Mouse (Mus musculus): ENCODE measurements around the gene Nop2. TPM values are rescaled to one million over a fixed set of nuclear protein-coding genes. Genes with fewer than 3 reads are reported as not detected.
A peak's percentile ranks its signal among the peaks of the same experiment; 100 is the strongest.

Gene Nop2
- polyA plus RNA-seq, 1 experiment from 2014 or later: 25.0 TPM

DNA sequence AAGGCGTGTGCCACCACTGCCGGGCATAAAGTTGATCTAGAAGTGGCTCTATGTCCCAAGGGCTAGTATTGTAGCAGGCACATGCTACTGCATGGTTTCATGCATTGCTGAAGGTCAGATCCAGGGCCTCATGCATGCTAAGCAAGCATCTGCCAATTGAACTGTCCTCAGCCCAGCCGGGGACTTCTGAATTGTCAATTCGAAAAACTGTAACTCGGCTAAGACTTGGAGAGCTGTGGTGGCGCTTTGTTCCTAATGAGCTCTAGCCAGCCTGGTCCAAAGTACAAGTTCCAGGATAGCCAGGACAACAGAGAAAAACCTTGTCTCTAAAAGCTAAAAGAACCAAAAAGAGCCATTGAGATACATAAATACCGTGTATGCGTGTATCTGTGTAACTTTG is 12.3 kb upstream of the Nop2 start:
- 88% methylated on average over 8 of the region's 8 CpGs for WGBS
- H3K4me2 ChIP-seq (replicated peaks; ENCODE audit: low read depth): no peak overlapping the region
- no peaks in the 10 kb centered on the region for H3K4me1 ChIP-seq (replicated peaks; ENCODE audit: control insufficient read depth, insufficient read depth)
- ATAC-seq (ENCODE audit: low FRiP score, low TSS enrichment) (no peak), DNase-seq (ENCODE audit: low spot score) (no peak)
- H3K9me3 ChIP-seq (ENCODE audit: control insufficient read depth, low read length): no peaks in the 10 kb centered on the region
- H3K9ac ChIP-seq (ENCODE audit: low read length): no peak overlapping the region
- no peak overlapping the region for H3K4me3 ChIP-seq (ENCODE audit: low read depth, low read length)
- no peak overlapping the region for H3K27ac ChIP-seq (replicated peaks)
- TF ChIP-seq EP300 (optimal IDR thresholded peaks at IDR 0.05): no peak
- TF ChIP-seq CTCF (IDR thresholded peaks at IDR 0.05; ENCODE audit: low read depth): no peak
- H3K27me3 ChIP-seq (ENCODE audit: control insufficient read depth, insufficient read depth, low read length): no peaks in the 10 kb centered on the region
- peaks cover 62% of the 10 kb centered on the region for H3K36me3 ChIP-seq (ENCODE audit: control insufficient read depth, insufficient read depth, low read length)

DNA sequence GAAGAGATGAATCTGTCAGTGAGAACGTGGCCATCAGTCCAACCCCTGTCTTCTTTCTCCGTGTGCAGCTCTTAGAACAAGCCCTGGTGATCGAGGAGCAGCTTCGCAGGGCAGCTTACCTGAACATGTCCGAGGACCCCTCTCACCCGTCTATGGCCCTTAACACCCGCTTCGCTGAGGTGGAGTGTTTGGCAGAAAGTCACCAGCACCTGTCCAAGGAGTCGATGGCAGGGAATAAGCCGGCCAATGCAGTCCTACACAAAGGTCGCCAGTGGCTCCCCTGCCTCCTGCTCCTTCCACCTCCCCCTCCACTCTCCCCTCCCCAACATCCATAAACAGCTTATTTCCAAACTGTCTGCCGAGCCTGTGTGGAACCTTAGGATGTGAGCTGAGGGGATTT is 3.0 kb upstream of the Nop2 start:
- ATAC-seq (ENCODE audit: low FRiP score, low TSS enrichment) (no peak), DNase-seq (ENCODE audit: low spot score) (no peak)
- H3K4me1 ChIP-seq (replicated peaks; ENCODE audit: control insufficient read depth, insufficient read depth): no peaks in the 10 kb centered on the region; the same call in 1 of the 2 replicates
- no peak overlapping the region for H3K4me2 ChIP-seq (replicated peaks; ENCODE audit: low read depth)
- WGBS: 87% methylated on average over 12 of the region's 12 CpGs
- peaks cover 20% of the 10 kb centered on the region for H3K36me3 ChIP-seq (ENCODE audit: control insufficient read depth, insufficient read depth, low read length)
- no peak overlapping the region for H3K4me3 ChIP-seq (ENCODE audit: low read depth, low read length)
- no peaks in the 10 kb centered on the region for H3K9me3 ChIP-seq (ENCODE audit: control insufficient read depth, low read length)
- H3K27me3 ChIP-seq (ENCODE audit: control insufficient read depth, insufficient read depth, low read length): no peaks in the 10 kb centered on the region
- no peak overlapping the region for H3K9ac ChIP-seq (ENCODE audit: low read length)
- no peak overlapping the region for H3K27ac ChIP-seq (replicated peaks)
- TF ChIP-seq EP300 (optimal IDR thresholded peaks at IDR 0.05) (no peak), CTCF (IDR thresholded peaks at IDR 0.05; ENCODE audit: low read depth) (no peak)

DNA sequence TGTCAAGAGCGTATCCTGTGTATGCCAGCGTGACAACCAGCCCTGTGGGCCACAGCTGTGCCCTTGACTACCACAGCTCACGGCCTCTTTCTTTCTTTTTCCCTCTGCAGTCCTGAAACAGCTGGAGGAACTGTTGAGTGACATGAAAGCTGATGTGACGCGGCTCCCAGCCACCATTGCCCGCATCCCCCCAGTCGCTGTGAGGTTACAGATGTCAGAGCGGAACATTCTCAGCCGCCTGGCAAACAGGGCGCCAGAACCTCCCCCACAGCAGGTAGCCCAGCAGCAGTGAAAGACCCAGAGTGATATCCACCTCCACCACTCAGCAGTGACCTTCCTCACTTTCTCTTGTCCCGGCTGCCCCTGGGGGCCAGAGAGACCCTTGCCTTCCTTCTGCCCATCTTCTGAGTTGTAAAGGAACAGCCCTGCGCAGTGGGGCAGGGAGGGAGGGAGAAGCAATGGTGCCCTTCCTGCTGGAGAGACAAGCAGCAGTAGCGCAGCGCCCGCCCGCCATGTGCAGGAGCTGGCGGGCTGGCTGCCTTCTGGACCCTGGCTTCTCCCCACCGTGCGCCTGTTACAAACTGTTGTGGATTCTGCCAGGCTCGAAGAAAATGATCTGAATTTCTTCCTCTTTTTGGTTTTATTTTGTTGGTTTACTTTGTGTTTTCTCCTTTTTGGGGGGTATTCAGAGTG is 1.9 kb upstream of the Nop2 start:
- no peak overlapping the region for H3K9ac ChIP-seq (ENCODE audit: low read length)
- ATAC-seq (ENCODE audit: low FRiP score, low TSS enrichment): no peak
- H3K4me1 ChIP-seq (replicated peaks; ENCODE audit: control insufficient read depth, insufficient read depth): no peaks in the 10 kb centered on the region; the same call in 1 of the 2 replicates
- 91% methylated on average over 20 of the region's 20 CpGs for WGBS
- no peak overlapping the region for H3K27ac ChIP-seq (replicated peaks)
- H3K27me3 ChIP-seq (ENCODE audit: control insufficient read depth, insufficient read depth, low read length): no peaks in the 10 kb centered on the region
- H3K36me3 ChIP-seq (ENCODE audit: control insufficient read depth, insufficient read depth, low read length): peaks cover 26% of the 10 kb centered on the region
- H3K4me3 ChIP-seq (ENCODE audit: low read depth, low read length): no peak overlapping the region
- no peak overlapping the region for H3K4me2 ChIP-seq (replicated peaks; ENCODE audit: low read depth)
- H3K9me3 ChIP-seq (ENCODE audit: control insufficient read depth, low read length): no peaks in the 10 kb centered on the region
- DNase-seq (ENCODE audit: low spot score): no peak
- TF ChIP-seq EP300 (optimal IDR thresholded peaks at IDR 0.05) (no peak), CTCF (IDR thresholded peaks at IDR 0.05; ENCODE audit: low read depth) (no peak)

DNA sequence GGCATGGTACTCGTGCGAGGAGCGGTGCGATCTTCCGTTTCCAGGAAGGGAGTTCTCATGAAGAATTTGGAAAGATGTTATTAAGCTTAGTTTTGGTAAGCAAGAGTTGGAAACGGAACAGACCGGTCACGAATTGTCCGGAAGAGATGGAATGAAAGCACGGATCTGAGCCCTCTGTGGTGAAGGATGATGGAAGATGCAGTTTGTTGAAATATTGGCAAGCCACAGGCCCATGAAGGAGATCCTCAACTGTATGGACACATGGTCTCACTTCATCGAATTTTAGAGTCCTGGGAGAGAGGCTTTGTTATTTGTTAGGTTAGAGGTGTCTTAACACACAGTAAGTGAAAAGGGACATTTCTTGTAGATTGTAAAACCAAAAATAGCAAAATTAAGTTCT is 761 bp downstream of the Nop2 start:
- Histone ChIP-seq H3K4me1 (replicated peaks; ENCODE audit: control insufficient read depth, insufficient read depth) (no peaks in the 10 kb centered on the region; the same call in 1 of the 2 replicates), H3K9me3 (ENCODE audit: control insufficient read depth, low read length) (no peaks in the 10 kb centered on the region), H3K27me3 (ENCODE audit: control insufficient read depth, insufficient read depth, low read length) (no peaks in the 10 kb centered on the region), H3K9ac (ENCODE audit: low read length) (peak overlapping the region; percentile 80), H3K27ac (replicated peaks) (no peak overlapping the region), H3K4me3 (ENCODE audit: low read depth, low read length) (peak overlapping the region; percentile 76), H3K4me2 (replicated peaks; ENCODE audit: low read depth) (peak overlapping the region; percentile 96), H3K36me3 (ENCODE audit: control insufficient read depth, insufficient read depth, low read length) (peaks cover 25% of the 10 kb centered on the region)
- DNase-seq (ENCODE audit: low spot score) (no peak), ATAC-seq (ENCODE audit: low FRiP score, low TSS enrichment) (no peak)
- TF ChIP-seq EP300 (optimal IDR thresholded peaks at IDR 0.05) (no peak), CTCF (IDR thresholded peaks at IDR 0.05; ENCODE audit: low read depth) (no peak)
- WGBS: 4% methylated on average over 11 of the region's 11 CpGs

DNA sequence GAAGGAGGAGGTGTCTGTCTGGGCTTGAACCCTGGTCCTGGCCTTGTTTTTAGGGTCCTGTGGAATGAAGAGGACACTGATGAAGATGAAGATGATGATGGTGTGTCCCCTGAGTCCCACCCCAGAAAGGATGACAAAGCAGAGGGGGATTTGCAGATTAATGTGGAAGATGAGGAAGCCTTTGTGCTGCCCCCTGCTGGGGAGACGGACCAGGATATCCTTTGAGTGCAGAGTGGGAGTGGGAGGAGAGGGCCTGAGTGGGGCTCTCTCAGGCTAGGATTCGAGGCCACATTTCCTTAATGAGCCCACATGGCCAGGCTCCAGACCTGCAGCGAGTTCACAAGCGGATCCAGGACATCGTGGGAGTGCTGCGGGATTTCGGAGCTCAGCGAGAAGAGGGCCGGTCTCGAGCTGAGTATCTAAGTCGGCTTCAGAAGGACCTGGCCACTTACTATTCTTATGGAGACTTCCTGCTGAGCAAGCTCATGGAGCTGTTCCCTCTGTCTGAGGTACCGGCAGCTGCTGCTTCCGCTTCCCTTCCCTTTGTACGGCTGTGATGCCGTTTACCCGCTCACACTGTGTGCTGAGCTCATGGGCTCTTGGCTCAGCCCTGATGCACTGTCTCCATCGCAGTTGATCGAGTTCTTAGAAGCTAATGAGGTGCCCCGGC is 5.4 kb downstream of the Nop2 start:
- Histone ChIP-seq H3K4me1 (replicated peaks; ENCODE audit: control insufficient read depth, insufficient read depth) (no peaks in the 10 kb centered on the region; the same call in 1 of the 2 replicates), H3K4me2 (replicated peaks; ENCODE audit: low read depth) (no peak overlapping the region), H3K27me3 (ENCODE audit: control insufficient read depth, insufficient read depth, low read length) (no peaks in the 10 kb centered on the region), H3K9me3 (ENCODE audit: control insufficient read depth, low read length) (no peaks in the 10 kb centered on the region), H3K9ac (ENCODE audit: low read length) (no peak overlapping the region), H3K4me3 (ENCODE audit: low read depth, low read length) (no peak overlapping the region), H3K27ac (replicated peaks) (no peak overlapping the region), H3K36me3 (ENCODE audit: control insufficient read depth, insufficient read depth, low read length) (peaks cover 37% of the 10 kb centered on the region)
- TF ChIP-seq CTCF (IDR thresholded peaks at IDR 0.05; ENCODE audit: low read depth): peak; percentile 73
- TF ChIP-seq EP300 (optimal IDR thresholded peaks at IDR 0.05): no peak
- ATAC-seq (ENCODE audit: low FRiP score, low TSS enrichment) (no peak), DNase-seq (ENCODE audit: low spot score) (peak; percentile 51)
- WGBS: 92% methylated on average over 19 of the region's 19 CpGs

DNA sequence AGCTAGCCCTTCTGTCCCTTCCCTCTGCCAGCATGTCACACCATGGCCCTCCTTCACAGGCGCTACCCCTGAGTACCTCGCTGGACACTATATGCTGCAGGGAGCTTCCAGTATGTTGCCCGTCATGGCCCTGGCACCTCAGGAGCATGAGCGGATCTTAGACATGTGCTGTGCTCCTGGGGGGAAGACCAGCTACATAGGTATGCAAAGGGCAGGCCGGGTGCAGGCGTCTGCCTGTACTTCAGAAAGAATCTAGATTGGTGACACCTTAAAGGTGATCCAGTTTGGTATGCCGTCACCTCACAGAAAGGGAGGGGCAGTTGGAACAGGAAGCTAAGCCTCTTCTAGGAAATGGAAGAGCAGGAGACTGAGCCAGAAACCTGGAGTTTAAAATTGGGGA is 8.0 kb downstream of the Nop2 start:
- Histone ChIP-seq H3K27me3 (ENCODE audit: control insufficient read depth, insufficient read depth, low read length) (no peaks in the 10 kb centered on the region), H3K9me3 (ENCODE audit: control insufficient read depth, low read length) (no peaks in the 10 kb centered on the region), H3K27ac (replicated peaks) (no peak overlapping the region), H3K36me3 (ENCODE audit: control insufficient read depth, insufficient read depth, low read length) (peaks cover 28% of the 10 kb centered on the region), H3K4me1 (replicated peaks; ENCODE audit: control insufficient read depth, insufficient read depth) (no peaks in the 10 kb centered on the region), H3K4me2 (replicated peaks; ENCODE audit: low read depth) (no peak overlapping the region), H3K4me3 (ENCODE audit: low read depth, low read length) (no peak overlapping the region), H3K9ac (ENCODE audit: low read length) (no peak overlapping the region)
- WGBS: 83% methylated on average over 7 of the region's 7 CpGs
- DNase-seq (ENCODE audit: low spot score): no peak
- no peak for TF ChIP-seq CTCF (IDR thresholded peaks at IDR 0.05; ENCODE audit: low read depth)
- no peak for TF ChIP-seq EP300 (optimal IDR thresholded peaks at IDR 0.05)
- no peak for ATAC-seq (ENCODE audit: low FRiP score, low TSS enrichment)

All from stomach, postnatal 0 days (tissue).